Comparison of ENCODE assay signal across 13 mouse cellular contexts in the genomic region with DNA sequence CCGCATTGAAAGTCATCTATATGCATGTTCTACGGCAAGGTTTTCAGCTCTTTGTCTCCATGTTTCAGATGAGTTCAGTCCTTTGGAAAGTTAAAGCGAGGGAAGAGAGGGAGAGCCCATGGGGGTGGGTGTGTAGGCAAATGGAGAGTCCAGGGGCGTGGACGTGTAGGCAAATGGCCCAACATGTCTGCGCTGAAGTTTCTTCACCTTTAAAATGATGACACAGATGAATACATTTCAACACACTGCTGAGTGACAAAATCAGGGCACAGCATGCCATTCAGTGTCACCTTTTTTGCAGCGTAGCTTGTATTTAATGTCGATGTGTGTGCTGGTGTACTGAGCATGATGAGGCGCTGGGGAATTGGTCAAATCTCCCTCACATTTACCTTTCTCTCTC.
"Had no signal": no experiment of that assay in that cellular context is flagged by ENCODE, and none has a peak within 500 bp of the region (broad histone marks: within the 10 kb centered on the region; RNA-seq: fewer than 3 reads in every experiment).

No protein-coding gene starts in this region.

- H3K4me2 ChIP-seq: limb, embryonic 15.5 days; lung, embryonic 15.5 days had no signal

- DNase-seq: kidney, adult 2 months; kidney, postnatal 25 days; lung, postnatal 14 days; right cerebral cortex, adult 18-20 months; thymus, adult 2 months; thymus, postnatal 25 days had no signal

- H3K4me3 ChIP-seq: left cerebral cortex, adult 2 months; limb, embryonic 15.5 days; lung, embryonic 15.5 days; midbrain, embryonic 10.5 days had no signal

- H3K9ac ChIP-seq: limb, embryonic 15.5 days; lung, embryonic 15.5 days had no signal

- H3K36me3 ChIP-seq: limb, embryonic 15.5 days; lung, embryonic 15.5 days; midbrain, embryonic 10.5 days had no signal

- ATAC-seq: intestine, embryonic 16.5 days had no signal

- H3K9me3 ChIP-seq: limb, embryonic 15.5 days; lung, embryonic 15.5 days; midbrain, embryonic 10.5 days had no signal

- H3K27ac ChIP-seq: left cerebral cortex, adult 2 months; limb, embryonic 15.5 days; lung, embryonic 15.5 days; macrophage; midbrain, embryonic 10.5 days; stomach, postnatal 0 days had no signal
